Mouse (Mus musculus) embryonic facial prominence, embryonic 12.5 days (tissue): Measurements from ENCODE around the gene Mknk2. TPM values are rescaled to one million over a fixed set of nuclear protein-coding genes. Genes with fewer than 3 reads are reported as not detected.

Experiments used
- ATAC-seq: fragments of 200-750 bp; cut with Nextera tagmentation; 2 replicates; pipeline ENCODE4 v1.8.0; 2017; ENCODE audit not compliant: insufficient number of reproducible peaks, insufficient read depth, low FRiP score, low TSS enrichment
- H3K27ac ChIP-seq: fragments of 300-500 bp; sonication (generic); 2 replicates; pipeline ENCODE4 v1.5.1; 2016; ENCODE audit warnings: mild to moderate bottlenecking
- H3K27me3 ChIP-seq: fragments of 300-500 bp; sonication (generic); 2 replicates; pipeline ENCODE4 v1.6.1; 2016; ENCODE audit warnings: mild to moderate bottlenecking, moderate library complexity
- H3K36me3 ChIP-seq: fragments of 300-500 bp; sonication (generic); 2 replicates; pipeline ENCODE4 v1.6.1; 2016; ENCODE audit warnings: mild to moderate bottlenecking
- H3K4me1 ChIP-seq: fragments of 300-500 bp; sonication (generic); 2 replicates; pipeline ENCODE4 v1.6.1; 2016
- H3K4me2 ChIP-seq: fragments of 300-500 bp; sonication (generic); replicated peaks from 2 replicates; pipeline ENCODE4 v1.6.1; 2016; ENCODE audit warnings: mild to moderate bottlenecking, moderate library complexity
- H3K4me3 ChIP-seq: fragments of 300-500 bp; sonication (generic); 2 replicates; pipeline ENCODE4 v1.5.1; 2016; ENCODE audit warnings: mild to moderate bottlenecking
- H3K9ac ChIP-seq: fragments of 300-500 bp; sonication (generic); 2 replicates; pipeline ENCODE4 v1.6.1; 2016; ENCODE audit warnings: mild to moderate bottlenecking, moderate library complexity
- H3K9me3 ChIP-seq: fragments of 300-500 bp; sonication (generic); 2 replicates; pipeline ENCODE4 v1.6.1; 2016; ENCODE audit warnings: mild to moderate bottlenecking, moderate library complexity
- WGBS: fragments of 180-500 bp; shearing (Covaris S2); methylation state at CpG from one replicate; pipeline ENCODE4 v1.1.7; 2016; 5-methylcytosine and 5-hydroxymethylcytosine counted together
- polyA plus RNA-seq: library from polyadenylated mRNA; unstranded; fragments of >200 nt; fragmentation: Nextera tagmentation; extraction: Ambion mirVana; gene quantifications from 2 replicates; pipeline ENCODE4 v1.2.1, GENCODE M21; 2016

Gene Mknk2
- polyA plus RNA-seq, 1 experiment from 2014 or later: 117 TPM

GRCm38 (mm10) chr10:80698605-80699004, 20.7 kb upstream of the Mknk2 start:
- no peak overlapping the region for H3K27ac ChIP-seq
- H3K9ac ChIP-seq: no peak overlapping the region
- no peak overlapping the region for H3K4me2 ChIP-seq
- H3K4me1 ChIP-seq: peaks cover 22% of the 10 kb centered on the region
- no peak for ATAC-seq
- H3K4me3 ChIP-seq: no peak overlapping the region
- H3K36me3 ChIP-seq: peaks cover 14% of the 10 kb centered on the region
- H3K27me3 ChIP-seq: no peaks in the 10 kb centered on the region
- 89% methylated on average over 9 of the region's 9 CpGs for WGBS
- no peaks in the 10 kb centered on the region for H3K9me3 ChIP-seq

- Histone ChIP-seq H3K4me2 (no peak overlapping the region), H3K27me3 (no peaks in the 10 kb centered on the region), H3K4me1 (peaks cover 14% of the 10 kb centered on the region), H3K9me3 (no peaks in the 10 kb centered on the region), H3K36me3 (peaks cover 17% of the 10 kb centered on the region), H3K9ac (peak overlapping the region; percentile 29; the same call in 1 of the 2 replicates), H3K27ac (no peak overlapping the region), H3K4me3 (no peak overlapping the region)
- WGBS: 85% methylated on average over 9 of the region's 9 CpGs
- ATAC-seq: no peak
Observed at GRCm38 (mm10) chr10:80697812-80698211, 19.9 kb upstream of the Mknk2 start.

- H3K9me3 ChIP-seq: no peaks in the 10 kb centered on the region
- 91% methylated on average over 8 of the region's 8 CpGs for WGBS
- H3K4me3 ChIP-seq: no peak overlapping the region
- ATAC-seq: no peak
- H3K4me1 ChIP-seq: peaks cover 13% of the 10 kb centered on the region
- no peak overlapping the region for H3K9ac ChIP-seq
- peaks cover 20% of the 10 kb centered on the region for H3K36me3 ChIP-seq
- H3K4me2 ChIP-seq: no peak overlapping the region
- H3K27me3 ChIP-seq: no peaks in the 10 kb centered on the region
- H3K27ac ChIP-seq: no peak overlapping the region
Observed at GRCm38 (mm10) chr10:80697393-80697787, 19.5 kb upstream of the Mknk2 start.

GRCm38 (mm10) chr10:80696502-80697392, 18.8 kb upstream of the Mknk2 start:
- WGBS: 68% methylated on average over 12 of the region's 12 CpGs
- ATAC-seq: no peak
- H3K4me2 ChIP-seq: no peak overlapping the region
- no peak overlapping the region for H3K4me3 ChIP-seq
- peaks cover 20% of the 10 kb centered on the region for H3K36me3 ChIP-seq
- H3K4me1 ChIP-seq: peaks cover 13% of the 10 kb centered on the region
- H3K27ac ChIP-seq: no peak overlapping the region
- H3K27me3 ChIP-seq: no peaks in the 10 kb centered on the region
- no peak overlapping the region for H3K9ac ChIP-seq
- no peaks in the 10 kb centered on the region for H3K9me3 ChIP-seq

GRCm38 (mm10) chr10:80695801-80696501, 18.0 kb upstream of the Mknk2 start:
- 75% methylated on average over 10 of the region's 10 CpGs for WGBS
- ATAC-seq: no peak
- no peaks in the 10 kb centered on the region for H3K9me3 ChIP-seq
- H3K4me1 ChIP-seq: peaks cover 12% of the 10 kb centered on the region
- peaks cover 25% of the 10 kb centered on the region for H3K36me3 ChIP-seq
- no peak overlapping the region for H3K4me2 ChIP-seq
- no peaks in the 10 kb centered on the region for H3K27me3 ChIP-seq
- no peak overlapping the region for H3K27ac ChIP-seq
- no peak overlapping the region for H3K9ac ChIP-seq
- no peak overlapping the region for H3K4me3 ChIP-seq

- no peak overlapping the region for H3K4me2 ChIP-seq
- H3K36me3 ChIP-seq: peaks cover 32% of the 10 kb centered on the region
- no peak overlapping the region for H3K4me3 ChIP-seq
- no peaks in the 10 kb centered on the region for H3K9me3 ChIP-seq
- WGBS: 75% methylated on average over 2 of the region's 2 CpGs
- ATAC-seq: no peak
- peaks cover 4% of the 10 kb centered on the region; the same call in 1 of the 2 replicates for H3K4me1 ChIP-seq
- H3K27me3 ChIP-seq: no peaks in the 10 kb centered on the region
- no peak overlapping the region for H3K27ac ChIP-seq
- H3K9ac ChIP-seq: no peak overlapping the region
Observed at GRCm38 (mm10) chr10:80695186-80695585, 17.3 kb upstream of the Mknk2 start.

- Histone ChIP-seq H3K27ac (no peak overlapping the region), H3K4me1 (no peaks in the 10 kb centered on the region), H3K27me3 (no peaks in the 10 kb centered on the region), H3K4me3 (no peak overlapping the region), H3K4me2 (no peak overlapping the region), H3K9ac (no peak overlapping the region), H3K36me3 (peaks cover 41% of the 10 kb centered on the region), H3K9me3 (no peaks in the 10 kb centered on the region)
- 89% methylated on average over 13 of the region's 13 CpGs for WGBS
- no peak for ATAC-seq
Observed at GRCm38 (mm10) chr10:80694159-80694938, 16.4 kb upstream of the Mknk2 start.

- H3K4me2 ChIP-seq: no peak overlapping the region
- H3K36me3 ChIP-seq: peaks cover 43% of the 10 kb centered on the region
- no peak overlapping the region for H3K4me3 ChIP-seq
- H3K4me1 ChIP-seq: no peaks in the 10 kb centered on the region
- H3K9ac ChIP-seq: no peak overlapping the region
- no peaks in the 10 kb centered on the region for H3K27me3 ChIP-seq
- H3K9me3 ChIP-seq: no peaks in the 10 kb centered on the region
- ATAC-seq: no peak
- H3K27ac ChIP-seq: no peak overlapping the region
- WGBS: 83% methylated on average over 12 of the region's 12 CpGs
Observed at GRCm38 (mm10) chr10:80693401-80694045, 15.6 kb upstream of the Mknk2 start.

- 78% methylated on average over 14 of the region's 14 CpGs for WGBS
- H3K36me3 ChIP-seq: peaks cover 53% of the 10 kb centered on the region
- no peak for ATAC-seq
Observed at GRCm38 (mm10) chr10:80692249-80693165, 14.6 kb upstream of the Mknk2 start.

GRCm38 (mm10) chr10:80687850-80688249, 9.9 kb upstream of the Mknk2 start:
- WGBS: 35% methylated on average over 5 of the region's 5 CpGs
- Histone ChIP-seq H3K27ac (no peak overlapping the region), H3K4me2 (no peak overlapping the region), H3K36me3 (peaks cover 73% of the 10 kb centered on the region), H3K4me1 (no peaks in the 10 kb centered on the region), H3K4me3 (no peak overlapping the region), H3K9me3 (no peaks in the 10 kb centered on the region), H3K27me3 (no peaks in the 10 kb centered on the region), H3K9ac (no peak overlapping the region)
- ATAC-seq: no peak

More at GRCm38 (mm10) chr10:80692249-80693165, 14.6 kb upstream of the Mknk2 start:
- Histone ChIP-seq H3K4me1 (no peaks in the 10 kb centered on the region), H3K4me2 (no peak overlapping the region), H3K27ac (no peak overlapping the region), H3K9me3 (no peaks in the 10 kb centered on the region), H3K4me3 (no peak overlapping the region), H3K9ac (no peak overlapping the region), H3K27me3 (no peaks in the 10 kb centered on the region)
